Mouse (Mus musculus) kidney, adult 2 months (tissue): ENCODE measurements around the gene Osr1.

Experiments used
- CTCF ChIP-seq: fragments of 200-500 bp; conservative IDR thresholded peaks from 2 replicates; pipeline ENCODE4 v1.5.1; 2011; ENCODE audit warnings: low read depth, mild to moderate bottlenecking, control low read depth, low read length, moderate library complexity, mixed read lengths; ENCODE audit not compliant: insufficient read depth, insufficient read length
- POLR2A ChIP-seq: fragments of 200-500 bp; IDR thresholded peaks from one replicate; pipeline ENCODE4 v1.6.1; 2011; ENCODE audit warnings: low read depth, low read length, control low read depth

DNA sequence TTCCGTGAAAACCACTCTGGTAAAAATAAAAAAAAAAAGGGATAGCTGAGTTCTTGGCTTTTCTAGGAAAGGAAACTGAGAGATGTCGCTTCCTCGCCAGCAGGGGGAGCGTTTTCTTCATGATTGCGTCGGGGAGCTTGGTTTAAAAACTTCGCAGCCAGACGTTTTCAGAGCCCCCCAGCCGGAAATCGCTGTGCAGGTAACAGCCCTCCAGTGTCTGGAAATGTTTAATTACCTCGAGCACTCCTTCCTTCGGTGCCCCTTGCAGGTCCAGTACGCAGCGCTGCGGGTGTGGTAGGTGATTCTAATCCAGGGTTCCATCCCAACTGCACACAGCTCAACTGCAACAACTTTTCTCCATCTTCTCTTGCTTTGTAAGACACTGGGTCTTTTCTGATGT, at the start of gene Osr1:
- TF ChIP-seq CTCF (peak; percentile 64), POLR2A (no peak)
